Mouse (Mus musculus): ENCODE measurements at regions not wholly inside any gene's neighbourhood (a gene's known extent, or its start where the extent isn't known, plus 50 kb on each side); places are given as distances from the start of the nearest gene placed in this dataset.
A peak's percentile ranks its signal among the peaks of the same experiment; 100 is the strongest.

- no peak for DNase-seq (ENCODE audit: low spot score in 2 of 2)
These were observed 61.1 kb upstream of the Cers6 start for GRCm38 (mm10) chr2:68799993-68800740.

GRCm38 (mm10) chr2:68804117-68804516 is 57.1 kb upstream of the Cers6 start:
- no peak for DNase-seq (ENCODE audit: low spot score in 2 of 2)

GRCm38 (mm10) chr2:68805866-68806265 is 55.4 kb upstream of the Cers6 start:
- peak in 1 of 2 experiments; percentile 29 for DNase-seq (ENCODE audit: low spot score in 2 of 2)

GRCm38 (mm10) chr2:68806311-68806895 is 54.8 kb upstream of the Cers6 start:
- no peak for DNase-seq (ENCODE audit: low spot score in 2 of 2)
